Mouse (Mus musculus): Measurements from ENCODE around the gene Cgnl1. TPM values are rescaled to one million over a fixed set of nuclear protein-coding genes. Genes with fewer than 3 reads are reported as not detected.

Cgnl1 gene
- polyA plus RNA-seq, 1 experiment from 2014 or later, result 6.7 TPM

GRCm38 (mm10) chr9:71777404-71777803 lies 6.0 kb upstream of the Cgnl1 start:
- WGBS, result 90% methylated on average over 3 of the region's 3 CpGs
- Histone ChIP-seq H3K27ac (replicated peaks; ENCODE audit: low read depth, low read length) (no peak overlapping the region), H3K4me3 (ENCODE audit: low read depth, low read length) (no peak overlapping the region), H3K9ac (ENCODE audit: low read length) (no peak overlapping the region), H3K4me2 (ENCODE audit: low read depth, severe bottlenecking) (no peak overlapping the region), H3K27me3 (ENCODE audit: control insufficient read depth, insufficient read depth, low read length) (no peaks in the 10 kb centered on the region), H3K4me1 (ENCODE audit: control insufficient read depth, insufficient read depth, low read length) (no peaks in the 10 kb centered on the region), H3K9me3 (ENCODE audit: control insufficient read depth, low read length) (no peaks in the 10 kb centered on the region; the same call in 1 of the 2 replicates), H3K36me3 (ENCODE audit: control insufficient read depth, insufficient read depth, low read length) (no peaks in the 10 kb centered on the region)
- DNase-seq (ENCODE audit: low spot score), result no peak
- ATAC-seq (ENCODE audit: insufficient number of reproducible peaks, low FRiP score, low TSS enrichment, low read depth), result no peak

GRCm38 (mm10) chr9:71776337-71776736 lies 4.9 kb upstream of the Cgnl1 start:
- Histone ChIP-seq H3K4me2 (ENCODE audit: low read depth, severe bottlenecking) (no peak overlapping the region), H3K36me3 (ENCODE audit: control insufficient read depth, insufficient read depth, low read length) (no peaks in the 10 kb centered on the region), H3K27me3 (ENCODE audit: control insufficient read depth, insufficient read depth, low read length) (no peaks in the 10 kb centered on the region), H3K4me3 (ENCODE audit: low read depth, low read length) (no peak overlapping the region), H3K27ac (replicated peaks; ENCODE audit: low read depth, low read length) (no peak overlapping the region), H3K4me1 (ENCODE audit: control insufficient read depth, insufficient read depth, low read length) (no peaks in the 10 kb centered on the region), H3K9me3 (ENCODE audit: control insufficient read depth, low read length) (no peaks in the 10 kb centered on the region; the same call in 1 of the 2 replicates), H3K9ac (ENCODE audit: low read length) (no peak overlapping the region)
- DNase-seq (ENCODE audit: low spot score), result no peak
- 80% methylated on average over 3 of the region's 3 CpGs for WGBS
- ATAC-seq (ENCODE audit: insufficient number of reproducible peaks, low FRiP score, low TSS enrichment, low read depth), result no peak

GRCm38 (mm10) chr9:71773563-71773962 lies 2.2 kb upstream of the Cgnl1 start:
- 83% methylated on average over 9 of the region's 9 CpGs for WGBS
- Histone ChIP-seq H3K4me2 (ENCODE audit: low read depth, severe bottlenecking) (no peak overlapping the region), H3K27ac (replicated peaks; ENCODE audit: low read depth, low read length) (no peak overlapping the region), H3K36me3 (ENCODE audit: control insufficient read depth, insufficient read depth, low read length) (no peaks in the 10 kb centered on the region), H3K27me3 (ENCODE audit: control insufficient read depth, insufficient read depth, low read length) (no peaks in the 10 kb centered on the region), H3K4me3 (ENCODE audit: low read depth, low read length) (no peak overlapping the region), H3K4me1 (ENCODE audit: control insufficient read depth, insufficient read depth, low read length) (peaks cover 11% of the 10 kb centered on the region; the same call in 1 of the 2 replicates), H3K9me3 (ENCODE audit: control insufficient read depth, low read length) (no peaks in the 10 kb centered on the region; the same call in 1 of the 2 replicates), H3K9ac (ENCODE audit: low read length) (no peak overlapping the region)
- ATAC-seq (ENCODE audit: insufficient number of reproducible peaks, low FRiP score, low TSS enrichment, low read depth), result no peak
- DNase-seq (ENCODE audit: low spot score), result no peak

GRCm38 (mm10) chr9:71772338-71772737 lies 936 bp upstream of the Cgnl1 start:
- peaks cover 11% of the 10 kb centered on the region; the same call in 1 of the 2 replicates for H3K4me1 ChIP-seq (ENCODE audit: control insufficient read depth, insufficient read depth, low read length)
- whole genome bisulfite sequencing, result 72% methylated on average over 5 of the region's 5 CpGs
- no peaks in the 10 kb centered on the region; the same call in 1 of the 2 replicates for H3K9me3 ChIP-seq (ENCODE audit: control insufficient read depth, low read length)
- no peaks in the 10 kb centered on the region for H3K27me3 ChIP-seq (ENCODE audit: control insufficient read depth, insufficient read depth, low read length)
- H3K9ac ChIP-seq (ENCODE audit: low read length), result no peak overlapping the region
- no peak overlapping the region for H3K4me3 ChIP-seq (ENCODE audit: low read depth, low read length)
- ATAC-seq (ENCODE audit: insufficient number of reproducible peaks, low FRiP score, low TSS enrichment, low read depth), result no peak
- DNase-seq (ENCODE audit: low spot score), result peak; percentile 76
- no peaks in the 10 kb centered on the region for H3K36me3 ChIP-seq (ENCODE audit: control insufficient read depth, insufficient read depth, low read length)
- H3K4me2 ChIP-seq (ENCODE audit: low read depth, severe bottlenecking), result no peak overlapping the region
- H3K27ac ChIP-seq (replicated peaks; ENCODE audit: low read depth, low read length), result no peak overlapping the region

- peak; percentile 54 for DNase-seq (ENCODE audit: low spot score)
- Histone ChIP-seq H3K4me1 (ENCODE audit: control insufficient read depth, insufficient read depth, low read length) (peaks cover 12% of the 10 kb centered on the region; the same call in 1 of the 2 replicates), H3K27ac (replicated peaks; ENCODE audit: low read depth, low read length) (no peak overlapping the region), H3K9ac (ENCODE audit: low read length) (peak overlapping the region; percentile 27; the same call in 1 of the 2 replicates), H3K36me3 (ENCODE audit: control insufficient read depth, insufficient read depth, low read length) (no peaks in the 10 kb centered on the region), H3K4me3 (ENCODE audit: low read depth, low read length) (peak overlapping the region; percentile 68), H3K27me3 (ENCODE audit: control insufficient read depth, insufficient read depth, low read length) (no peaks in the 10 kb centered on the region), H3K4me2 (ENCODE audit: low read depth, severe bottlenecking) (peak overlapping the region; percentile 86), H3K9me3 (ENCODE audit: control insufficient read depth, low read length) (no peaks in the 10 kb centered on the region)
- 0 out of 2 replicates have a peak, but pooled peaks have one; percentile 1 for ATAC-seq (ENCODE audit: insufficient number of reproducible peaks, low FRiP score, low TSS enrichment, low read depth)
- WGBS, result 3% methylated on average over 10 of the region's 10 CpGs
These were observed 918 bp downstream of the Cgnl1 start for GRCm38 (mm10) chr9:71770484-71770883.

GRCm38 (mm10) chr9:71769701-71770100 lies 1.7 kb downstream of the Cgnl1 start:
- H3K9me3 ChIP-seq (ENCODE audit: control insufficient read depth, low read length), result no peaks in the 10 kb centered on the region
- DNase-seq (ENCODE audit: low spot score) (no peak), ATAC-seq (ENCODE audit: insufficient number of reproducible peaks, low FRiP score, low TSS enrichment, low read depth) (no peak)
- no peak overlapping the region for H3K4me3 ChIP-seq (ENCODE audit: low read depth, low read length)
- no peak overlapping the region for H3K9ac ChIP-seq (ENCODE audit: low read length)
- H3K4me1 ChIP-seq (ENCODE audit: control insufficient read depth, insufficient read depth, low read length), result peaks cover 13% of the 10 kb centered on the region; the same call in 1 of the 2 replicates
- no peaks in the 10 kb centered on the region for H3K27me3 ChIP-seq (ENCODE audit: control insufficient read depth, insufficient read depth, low read length)
- H3K36me3 ChIP-seq (ENCODE audit: control insufficient read depth, insufficient read depth, low read length), result no peaks in the 10 kb centered on the region
- peak overlapping the region; percentile 86; the same call in 1 of the 2 replicates for H3K4me2 ChIP-seq (ENCODE audit: low read depth, severe bottlenecking)
- WGBS, result 24% methylated on average over 9 of the region's 9 CpGs
- H3K27ac ChIP-seq (replicated peaks; ENCODE audit: low read depth, low read length), result no peak overlapping the region

- H3K4me3 ChIP-seq (ENCODE audit: low read depth, low read length), result no peak overlapping the region
- ATAC-seq (ENCODE audit: insufficient number of reproducible peaks, low FRiP score, low TSS enrichment, low read depth) (no peak), DNase-seq (ENCODE audit: low spot score) (no peak)
- 92% methylated on average over 1 of the region's 1 CpGs for WGBS
- H3K4me2 ChIP-seq (ENCODE audit: low read depth, severe bottlenecking), result no peak overlapping the region
- H3K27ac ChIP-seq (replicated peaks; ENCODE audit: low read depth, low read length), result no peak overlapping the region
- H3K27me3 ChIP-seq (ENCODE audit: control insufficient read depth, insufficient read depth, low read length), result no peaks in the 10 kb centered on the region
- H3K9ac ChIP-seq (ENCODE audit: low read length), result no peak overlapping the region
- H3K9me3 ChIP-seq (ENCODE audit: control insufficient read depth, low read length), result no peaks in the 10 kb centered on the region
- no peaks in the 10 kb centered on the region for H3K36me3 ChIP-seq (ENCODE audit: control insufficient read depth, insufficient read depth, low read length)
- H3K4me1 ChIP-seq (ENCODE audit: control insufficient read depth, insufficient read depth, low read length), result peaks cover 22% of the 10 kb centered on the region
These were observed 3.3 kb downstream of the Cgnl1 start for GRCm38 (mm10) chr9:71768119-71768518.

- H3K9ac ChIP-seq (ENCODE audit: low read length), result no peak overlapping the region
- H3K9me3 ChIP-seq (ENCODE audit: control insufficient read depth, low read length), result no peaks in the 10 kb centered on the region
- no peaks in the 10 kb centered on the region for H3K27me3 ChIP-seq (ENCODE audit: control insufficient read depth, insufficient read depth, low read length)
- ATAC-seq (ENCODE audit: insufficient number of reproducible peaks, low FRiP score, low TSS enrichment, low read depth) (no peak), DNase-seq (ENCODE audit: low spot score) (no peak)
- WGBS, result 75% methylated on average over 2 of the region's 2 CpGs
- H3K27ac ChIP-seq (replicated peaks; ENCODE audit: low read depth, low read length), result no peak overlapping the region
- H3K4me2 ChIP-seq (ENCODE audit: low read depth, severe bottlenecking), result no peak overlapping the region
- H3K36me3 ChIP-seq (ENCODE audit: control insufficient read depth, insufficient read depth, low read length), result no peaks in the 10 kb centered on the region
- no peak overlapping the region for H3K4me3 ChIP-seq (ENCODE audit: low read depth, low read length)
- peaks cover 23% of the 10 kb centered on the region for H3K4me1 ChIP-seq (ENCODE audit: control insufficient read depth, insufficient read depth, low read length)
These were observed 4.5 kb downstream of the Cgnl1 start for GRCm38 (mm10) chr9:71766902-71767301.

GRCm38 (mm10) chr9:71766306-71766705 lies 5.1 kb downstream of the Cgnl1 start:
- Histone ChIP-seq H3K4me1 (ENCODE audit: control insufficient read depth, insufficient read depth, low read length) (peaks cover 23% of the 10 kb centered on the region), H3K36me3 (ENCODE audit: control insufficient read depth, insufficient read depth, low read length) (no peaks in the 10 kb centered on the region), H3K27me3 (ENCODE audit: control insufficient read depth, insufficient read depth, low read length) (no peaks in the 10 kb centered on the region), H3K4me2 (ENCODE audit: low read depth, severe bottlenecking) (no peak overlapping the region), H3K4me3 (ENCODE audit: low read depth, low read length) (no peak overlapping the region), H3K27ac (replicated peaks; ENCODE audit: low read depth, low read length) (no peak overlapping the region), H3K9ac (ENCODE audit: low read length) (no peak overlapping the region), H3K9me3 (ENCODE audit: control insufficient read depth, low read length) (no peaks in the 10 kb centered on the region)
- no peak for DNase-seq (ENCODE audit: low spot score)
- ATAC-seq (ENCODE audit: insufficient number of reproducible peaks, low FRiP score, low TSS enrichment, low read depth), result no peak
- 81% methylated on average over 8 of the region's 8 CpGs for WGBS

Measured in limb, embryonic 11.5 days (tissue).